Mouse (Mus musculus) CD8-positive naive resting alpha-beta T cell, adult 2 months (primary cell): ENCODE data around the gene Msi2.

ENCODE experiments used
- DNase-seq, 2 experiments: peaks; one replicate each; pipeline ENCODE4 v3.0.0; 2022; ENCODE audit warnings: low read depth in 2 of 2, low spot score in 2 of 2

Gene Msi2

DNA sequence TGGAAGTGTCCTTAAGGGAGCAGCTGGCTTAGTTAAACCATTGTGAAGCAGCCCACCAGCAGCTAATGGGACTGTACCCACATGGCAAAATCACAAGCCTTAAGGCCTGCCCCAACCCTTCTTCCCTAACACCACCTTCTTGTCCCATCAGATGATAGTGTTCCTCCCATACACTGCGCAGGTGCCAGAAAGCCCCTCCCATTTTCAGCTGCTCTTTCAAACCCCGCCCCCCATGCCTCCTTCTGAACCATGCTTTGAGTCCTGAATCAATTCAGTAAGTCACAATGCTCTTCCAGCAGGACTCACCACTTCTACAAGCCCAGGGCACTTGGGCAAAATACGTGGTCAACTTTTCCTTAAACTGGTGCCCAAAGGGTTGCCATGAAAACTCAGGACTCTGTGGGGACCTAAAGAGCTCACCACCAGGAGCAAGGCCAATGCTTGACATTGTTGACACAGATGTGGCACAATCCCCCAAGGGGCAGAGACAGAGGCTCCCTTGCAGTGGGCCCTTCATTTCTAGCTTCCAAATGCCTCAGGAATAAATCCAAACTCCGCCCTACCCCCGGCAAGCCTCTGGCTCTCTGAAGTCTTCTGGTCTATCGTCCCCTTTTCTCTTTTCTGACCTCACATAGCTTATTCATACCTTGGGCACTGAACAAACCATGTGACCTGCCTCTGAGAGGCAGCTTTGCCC lies 169.3 kb downstream of the Msi2 start:
- no peak for DNase-seq

- DNase-seq, result no peak
Measured at GRCm38 (mm10) chr11:88548423-88548822, 169.9 kb downstream of the Msi2 start.

DNA sequence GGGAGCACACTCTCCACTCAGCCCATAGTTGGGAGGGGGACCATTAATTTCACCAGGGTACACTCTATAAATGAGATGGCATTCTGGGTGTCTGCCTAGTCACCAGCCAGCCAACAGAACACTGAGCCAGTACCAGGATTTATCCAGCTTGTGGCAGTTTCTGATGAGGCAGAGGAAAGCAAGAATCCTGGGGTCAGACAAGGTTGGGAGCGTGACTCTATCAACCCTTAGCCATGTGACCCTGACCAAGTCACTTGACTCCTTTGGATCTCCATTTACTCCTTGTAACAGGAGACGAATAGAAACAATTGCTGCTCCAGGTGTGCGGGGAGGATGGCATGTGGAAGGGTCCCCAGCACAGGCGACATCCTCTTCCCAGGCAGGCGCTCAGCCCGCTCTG lies 174.5 kb downstream of the Msi2 start:
- DNase-seq, result no peak

- no peak for DNase-seq
Measured at GRCm38 (mm10) chr11:88542817-88543216, 175.5 kb downstream of the Msi2 start.

DNA sequence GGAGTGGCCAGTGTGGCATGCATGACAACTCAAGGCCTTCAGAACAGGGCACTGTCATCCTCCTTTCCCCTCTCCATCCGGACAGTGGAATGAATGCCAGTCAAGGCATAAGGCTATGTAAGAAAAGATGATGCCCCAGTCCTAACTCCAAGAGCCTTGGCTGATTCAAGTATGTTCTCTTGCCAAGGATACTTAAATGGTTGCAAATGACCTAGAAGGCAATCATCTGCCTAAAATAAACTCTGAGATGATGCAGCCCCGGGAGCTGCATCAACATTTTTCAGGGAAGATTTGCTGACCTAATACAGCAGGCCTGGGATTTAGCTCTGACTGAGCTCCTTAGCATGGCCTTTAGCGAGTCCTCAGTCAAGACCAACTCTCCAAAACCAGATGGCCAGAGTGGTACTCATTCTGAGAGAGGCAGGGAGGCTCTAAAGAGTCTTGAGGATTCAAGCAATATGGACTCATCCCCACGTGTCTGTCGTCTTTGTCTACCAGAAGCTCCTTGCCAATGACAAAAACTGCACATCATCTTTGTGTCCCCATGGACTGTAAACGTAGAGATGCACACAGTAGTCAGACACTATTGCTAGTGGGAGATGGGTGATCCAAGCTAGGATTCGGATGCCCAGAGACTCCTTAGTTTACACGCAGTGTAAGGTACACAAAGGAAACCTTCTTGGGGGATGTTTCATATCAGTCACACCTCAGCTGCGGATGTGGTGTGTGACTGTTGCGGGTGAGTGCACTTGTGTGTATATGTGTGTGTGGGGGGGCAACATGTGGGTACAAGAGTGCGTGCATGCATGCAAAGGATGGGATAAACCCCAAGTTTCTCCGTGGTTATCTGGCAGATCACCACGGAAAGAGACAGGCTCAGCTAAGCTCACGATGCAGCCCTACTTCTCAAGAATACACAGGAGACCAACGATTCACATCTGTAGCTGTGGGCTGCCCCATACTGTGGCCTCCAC lies 176.4 kb downstream of the Msi2 start:
- no peak for DNase-seq

DNA sequence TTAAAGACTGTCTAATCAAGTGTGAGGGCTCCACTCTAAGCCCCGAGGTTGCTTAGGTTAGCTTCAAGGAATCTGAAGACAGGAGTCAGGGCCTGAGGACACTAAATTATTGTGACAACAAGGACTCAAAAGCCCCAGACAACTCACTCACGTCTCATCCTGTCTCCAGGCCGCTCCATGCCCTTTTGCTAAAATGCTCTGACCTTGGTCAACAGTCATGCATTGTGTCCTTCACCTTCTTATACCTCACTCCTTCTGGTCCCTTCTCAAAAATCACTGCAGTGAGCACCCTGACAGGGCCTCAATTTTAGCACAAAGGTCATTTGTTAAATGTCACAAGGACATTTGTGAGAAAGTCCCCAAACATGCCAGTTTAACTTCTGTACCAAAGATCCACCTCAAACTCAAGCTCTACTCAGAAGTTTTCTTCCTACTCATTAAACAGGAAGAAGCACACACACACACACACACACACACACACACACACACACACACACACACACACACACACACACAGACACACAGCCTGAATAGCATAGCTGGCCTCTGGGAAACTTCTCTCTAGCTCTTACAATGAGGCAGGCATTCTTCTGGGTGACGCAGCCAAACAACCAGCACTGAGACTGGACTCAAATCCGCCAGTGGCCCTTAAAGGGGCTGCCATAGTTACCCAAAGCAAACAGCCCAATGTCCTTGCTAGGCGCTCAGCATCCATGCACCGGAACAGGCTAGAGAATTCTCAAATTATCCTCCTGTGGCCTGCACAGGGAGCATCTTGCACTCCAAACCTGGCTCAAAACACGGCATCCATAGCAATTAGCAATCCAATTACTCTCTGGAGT lies 178.5 kb downstream of the Msi2 start:
- no peak for DNase-seq

DNA sequence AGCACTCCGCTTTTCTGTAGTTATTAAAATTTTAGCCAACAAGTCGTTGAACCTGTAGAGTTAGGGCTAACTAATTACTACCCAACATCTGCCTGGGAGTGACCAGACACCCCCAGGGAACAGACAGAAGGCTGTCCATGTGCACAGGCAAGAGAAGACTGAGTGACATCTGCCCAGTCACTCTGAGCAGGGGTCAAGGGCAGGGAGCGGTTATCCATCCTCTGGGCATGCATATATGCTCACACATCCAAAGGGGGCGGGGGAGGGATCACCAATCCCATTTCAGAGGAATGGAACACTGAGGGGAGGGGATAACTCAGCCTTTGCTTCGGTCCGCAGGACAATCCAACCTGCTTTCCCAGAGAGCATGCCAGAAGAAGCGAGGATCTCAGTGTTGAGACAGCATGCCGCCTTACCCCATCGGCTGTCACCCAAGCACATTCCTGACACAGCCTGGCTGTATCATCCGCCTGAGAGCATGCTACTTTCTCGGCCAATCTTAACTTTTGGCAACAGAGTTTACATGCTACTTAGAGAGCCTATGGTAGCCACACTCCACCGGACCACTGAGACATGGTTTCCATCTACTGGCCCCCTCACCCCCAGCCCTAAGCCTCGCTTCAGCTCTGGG lies 179.5 kb downstream of the Msi2 start:
- no peak for DNase-seq

DNA sequence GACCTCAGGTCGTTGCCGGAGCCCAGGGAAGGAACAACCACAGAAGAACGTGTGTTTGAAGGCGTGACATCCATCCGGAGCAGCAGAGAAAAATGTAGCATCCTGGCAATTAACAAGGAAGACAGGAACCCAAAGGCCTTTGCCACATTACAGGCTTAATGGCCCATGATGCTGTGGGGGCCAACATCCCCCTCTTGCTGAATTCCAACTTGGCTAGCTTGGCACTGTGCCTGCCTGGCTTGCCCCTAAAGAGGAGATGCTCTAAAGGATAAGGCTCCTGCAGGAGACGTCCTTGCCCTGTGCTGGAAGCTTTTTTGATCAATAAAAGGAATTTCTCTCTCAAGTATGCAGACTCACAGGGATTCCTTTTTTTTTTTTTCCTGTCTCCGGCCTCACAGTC lies 181.0 kb downstream of the Msi2 start:
- no peak for DNase-seq

DNA sequence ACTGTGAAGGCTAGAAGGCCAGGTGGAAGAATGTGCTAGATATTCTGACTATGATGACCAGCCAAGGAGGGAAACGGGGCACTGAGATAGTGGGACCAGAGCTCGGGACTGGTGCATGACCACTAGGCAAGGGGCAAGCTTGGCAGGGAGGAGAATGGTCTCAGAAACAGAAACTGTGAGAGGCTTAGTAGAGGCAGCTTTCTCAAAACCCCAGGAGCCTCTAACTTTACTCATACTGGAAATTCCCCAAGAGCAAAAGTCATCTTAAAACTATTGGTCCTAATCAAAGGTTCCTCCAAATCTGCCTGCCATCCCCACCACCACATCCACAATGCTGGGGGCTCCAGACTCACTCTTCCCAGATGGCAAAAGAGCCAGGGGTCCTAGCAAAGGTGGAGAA lies 181.5 kb downstream of the Msi2 start:
- DNase-seq, result no peak

GRCm38 (mm10) chr11:88534331-88534929 lies 183.9 kb downstream of the Msi2 start:
- no peak for DNase-seq

DNA sequence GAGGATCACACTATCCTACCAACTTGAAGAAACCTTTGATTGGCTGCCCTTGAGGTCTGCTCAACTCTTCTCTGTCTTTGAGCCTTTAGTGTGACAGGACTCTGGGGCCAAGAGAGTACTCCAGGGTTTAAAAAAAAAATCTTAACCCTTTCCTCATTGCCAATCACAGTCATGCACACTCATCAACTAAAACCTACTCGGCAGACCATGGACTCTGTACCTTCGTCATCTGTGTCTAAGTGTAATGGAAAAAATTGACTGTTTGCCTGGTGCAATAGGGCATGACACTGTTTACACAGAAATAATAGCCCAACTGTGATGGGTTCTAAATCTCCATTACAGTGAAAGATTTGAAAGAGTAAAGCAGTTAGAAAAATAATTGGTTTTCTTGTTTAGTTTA lies 186.3 kb downstream of the Msi2 start:
- DNase-seq, result no peak

- no peak for DNase-seq
Measured at GRCm38 (mm10) chr11:88530032-88530431, 188.3 kb downstream of the Msi2 start.

- no peak for DNase-seq
Measured at GRCm38 (mm10) chr11:88528522-88529101, 189.7 kb downstream of the Msi2 start.

- no peak for DNase-seq
Measured at GRCm38 (mm10) chr11:88526711-88527110, 191.6 kb downstream of the Msi2 start.

GRCm38 (mm10) chr11:88524790-88525575 lies 193.3 kb downstream of the Msi2 start:
- DNase-seq, result no peak

DNA sequence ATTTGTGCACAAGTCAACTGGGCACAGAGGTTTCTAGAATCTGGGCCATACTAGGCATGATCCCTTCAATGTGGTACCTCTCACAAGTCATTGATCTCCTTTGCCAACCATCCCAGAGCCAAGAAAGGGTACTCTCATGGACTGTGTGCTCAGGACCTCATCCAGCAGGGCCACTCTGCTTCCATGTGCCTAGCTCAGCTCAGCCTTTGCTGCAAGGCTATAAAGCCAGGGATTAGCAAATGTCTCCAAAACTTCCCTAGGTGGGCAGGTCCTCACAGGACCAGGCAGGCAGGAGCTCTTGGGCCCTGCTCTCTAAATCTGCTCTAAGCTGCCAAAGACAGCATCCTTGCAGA lies 193.9 kb downstream of the Msi2 start:
- DNase-seq, result no peak

GRCm38 (mm10) chr11:88523921-88524320 lies 194.4 kb downstream of the Msi2 start:
- DNase-seq, result no peak

DNA sequence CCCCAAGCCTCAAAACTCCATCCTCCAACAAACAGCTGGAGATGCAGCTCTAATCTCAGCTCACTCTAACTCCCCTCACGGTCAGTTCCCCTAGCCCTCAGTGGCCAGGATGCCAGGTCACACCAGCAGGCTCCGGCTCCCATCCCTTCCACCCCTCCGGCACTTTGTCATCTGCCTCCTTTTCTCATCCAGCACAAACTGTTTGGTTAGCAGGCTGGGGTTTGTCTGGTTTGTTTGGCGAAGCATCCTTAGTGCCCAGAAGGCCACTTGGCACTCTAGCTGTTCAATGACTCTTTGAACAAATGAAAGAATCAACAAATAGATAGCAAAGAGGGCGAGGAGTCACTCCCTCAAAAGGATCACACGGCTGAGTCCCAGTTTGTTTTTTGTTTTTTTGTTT lies 194.8 kb downstream of the Msi2 start:
- DNase-seq, result no peak

DNA sequence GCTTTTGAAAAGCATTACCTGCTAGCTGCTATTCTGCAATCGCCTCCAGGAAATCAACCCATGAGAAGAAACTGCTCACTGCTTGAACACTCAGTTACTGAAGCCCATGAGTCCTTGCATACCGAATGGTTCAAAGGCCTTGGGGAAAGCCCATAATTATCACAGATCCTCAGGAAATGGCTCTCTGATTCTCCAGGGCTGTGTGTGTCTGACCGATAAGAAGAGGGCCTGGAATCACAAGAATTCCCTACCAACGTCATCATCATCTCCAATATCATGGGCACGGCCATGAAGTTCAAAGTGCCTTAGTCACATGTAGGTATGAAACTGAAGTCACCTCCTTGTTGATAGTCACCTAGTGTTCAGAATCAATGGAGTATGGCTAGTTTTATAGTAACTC lies 196.2 kb downstream of the Msi2 start:
- DNase-seq, result no peak
